Mouse (Mus musculus): ENCODE results near the gene Kifap3. TPM values are rescaled to one million over a fixed set of nuclear protein-coding genes. Genes with fewer than 3 reads are reported as not detected.

The Kifap3 gene
- polyA plus RNA-seq, 1 experiment: 8.0 TPM

- 44% methylated on average over 5 of the region's 5 CpGs for WGBS
- Histone ChIP-seq H3K27me3 (replicated peaks; ENCODE audit: control insufficient read depth, insufficient read depth, low read length) (no peaks in the 10 kb centered on the region), H3K4me1 (ENCODE audit: control insufficient read depth, insufficient read depth, low read length) (no peaks in the 10 kb centered on the region), H3K36me3 (ENCODE audit: control insufficient read depth, insufficient read depth, low read length) (no peaks in the 10 kb centered on the region), H3K4me3 (ENCODE audit: insufficient read depth, low read depth, low read length) (no peak overlapping the region), H3K27ac (ENCODE audit: insufficient read depth, low read depth, low read length) (0 out of 2 replicates have a peak overlapping the region, but pooled peaks have one; percentile 9)
- TF ChIP-seq POLR2A (IDR thresholded peaks at IDR 0.05; ENCODE audit: low read depth, low read length) (no peak), CTCF (conservative IDR thresholded peaks at IDR 0.05; ENCODE audit: insufficient read depth, insufficient read length, low read depth, low read length) (no peak)
- peak; percentile 15 for DNase-seq
These were observed 118.9 kb downstream of the Kifap3 start for GRCm38 (mm10) chr1:163898291-163898764.

GRCm38 (mm10) chr1:163899575-163899974, 120.2 kb downstream of the Kifap3 start:
- Histone ChIP-seq H3K27ac (ENCODE audit: insufficient read depth, low read depth, low read length) (no peak overlapping the region), H3K27me3 (replicated peaks; ENCODE audit: control insufficient read depth, insufficient read depth, low read length) (no peaks in the 10 kb centered on the region), H3K36me3 (ENCODE audit: control insufficient read depth, insufficient read depth, low read length) (no peaks in the 10 kb centered on the region), H3K4me1 (ENCODE audit: control insufficient read depth, insufficient read depth, low read length) (no peaks in the 10 kb centered on the region), H3K4me3 (ENCODE audit: insufficient read depth, low read depth, low read length) (no peak overlapping the region)
- TF ChIP-seq POLR2A (IDR thresholded peaks at IDR 0.05; ENCODE audit: low read depth, low read length) (no peak), CTCF (conservative IDR thresholded peaks at IDR 0.05; ENCODE audit: insufficient read depth, insufficient read length, low read depth, low read length) (no peak)
- WGBS: 95% methylated on average over 2 of the region's 2 CpGs
- DNase-seq: no peak

GRCm38 (mm10) chr1:163900168-163900567, 120.8 kb downstream of the Kifap3 start:
- Histone ChIP-seq H3K36me3 (ENCODE audit: control insufficient read depth, insufficient read depth, low read length) (no peaks in the 10 kb centered on the region), H3K27ac (ENCODE audit: insufficient read depth, low read depth, low read length) (no peak overlapping the region), H3K4me1 (ENCODE audit: control insufficient read depth, insufficient read depth, low read length) (no peaks in the 10 kb centered on the region), H3K4me3 (ENCODE audit: insufficient read depth, low read depth, low read length) (no peak overlapping the region), H3K27me3 (replicated peaks; ENCODE audit: control insufficient read depth, insufficient read depth, low read length) (no peaks in the 10 kb centered on the region)
- 80% methylated on average over 2 of the region's 2 CpGs for WGBS
- no peak for DNase-seq
- no peak for TF ChIP-seq CTCF (conservative IDR thresholded peaks at IDR 0.05; ENCODE audit: insufficient read depth, insufficient read length, low read depth, low read length)
- TF ChIP-seq POLR2A (IDR thresholded peaks at IDR 0.05; ENCODE audit: low read depth, low read length): no peak

- Histone ChIP-seq H3K4me3 (ENCODE audit: insufficient read depth, low read depth, low read length) (no peak overlapping the region), H3K27ac (ENCODE audit: insufficient read depth, low read depth, low read length) (no peak overlapping the region), H3K36me3 (ENCODE audit: control insufficient read depth, insufficient read depth, low read length) (no peaks in the 10 kb centered on the region), H3K27me3 (replicated peaks; ENCODE audit: control insufficient read depth, insufficient read depth, low read length) (no peaks in the 10 kb centered on the region), H3K4me1 (ENCODE audit: control insufficient read depth, insufficient read depth, low read length) (no peaks in the 10 kb centered on the region)
- no peak for DNase-seq
- no peak for TF ChIP-seq CTCF (conservative IDR thresholded peaks at IDR 0.05; ENCODE audit: insufficient read depth, insufficient read length, low read depth, low read length)
- no peak for TF ChIP-seq POLR2A (IDR thresholded peaks at IDR 0.05; ENCODE audit: low read depth, low read length)
- WGBS: 88% methylated on average over 3 of the region's 3 CpGs
These were observed 124.0 kb downstream of the Kifap3 start for GRCm38 (mm10) chr1:163903411-163903810.

GRCm38 (mm10) chr1:163907007-163907811, 127.8 kb downstream of the Kifap3 start:
- Histone ChIP-seq H3K4me1 (ENCODE audit: control insufficient read depth, insufficient read depth, low read length) (no peaks in the 10 kb centered on the region), H3K36me3 (ENCODE audit: control insufficient read depth, insufficient read depth, low read length) (no peaks in the 10 kb centered on the region), H3K27ac (ENCODE audit: insufficient read depth, low read depth, low read length) (no peak overlapping the region), H3K4me3 (ENCODE audit: insufficient read depth, low read depth, low read length) (no peak overlapping the region), H3K27me3 (replicated peaks; ENCODE audit: control insufficient read depth, insufficient read depth, low read length) (no peaks in the 10 kb centered on the region)
- 34% methylated on average over 4 of the region's 4 CpGs for WGBS
- TF ChIP-seq POLR2A (IDR thresholded peaks at IDR 0.05; ENCODE audit: low read depth, low read length) (no peak), CTCF (conservative IDR thresholded peaks at IDR 0.05; ENCODE audit: insufficient read depth, insufficient read length, low read depth, low read length) (no peak)
- no peak for DNase-seq

GRCm38 (mm10) chr1:163908389-163908788, 129.0 kb downstream of the Kifap3 start:
- TF ChIP-seq POLR2A (IDR thresholded peaks at IDR 0.05; ENCODE audit: low read depth, low read length) (no peak), CTCF (conservative IDR thresholded peaks at IDR 0.05; ENCODE audit: insufficient read depth, insufficient read length, low read depth, low read length) (no peak)
- Histone ChIP-seq H3K4me1 (ENCODE audit: control insufficient read depth, insufficient read depth, low read length) (no peaks in the 10 kb centered on the region), H3K4me3 (ENCODE audit: insufficient read depth, low read depth, low read length) (no peak overlapping the region), H3K27ac (ENCODE audit: insufficient read depth, low read depth, low read length) (no peak overlapping the region), H3K36me3 (ENCODE audit: control insufficient read depth, insufficient read depth, low read length) (no peaks in the 10 kb centered on the region), H3K27me3 (replicated peaks; ENCODE audit: control insufficient read depth, insufficient read depth, low read length) (no peaks in the 10 kb centered on the region)
- no peak for DNase-seq
- WGBS: 86% methylated on average over 11 of the region's 11 CpGs

- Histone ChIP-seq H3K4me3 (ENCODE audit: insufficient read depth, low read depth, low read length) (no peak overlapping the region), H3K36me3 (ENCODE audit: control insufficient read depth, insufficient read depth, low read length) (no peaks in the 10 kb centered on the region), H3K4me1 (ENCODE audit: control insufficient read depth, insufficient read depth, low read length) (no peaks in the 10 kb centered on the region), H3K27ac (ENCODE audit: insufficient read depth, low read depth, low read length) (no peak overlapping the region), H3K27me3 (replicated peaks; ENCODE audit: control insufficient read depth, insufficient read depth, low read length) (no peaks in the 10 kb centered on the region)
- DNase-seq: peak; percentile 58
- 3% methylated on average over 2 of the region's 2 CpGs for WGBS
- no peak for TF ChIP-seq POLR2A (IDR thresholded peaks at IDR 0.05; ENCODE audit: low read depth, low read length)
- no peak for TF ChIP-seq CTCF (conservative IDR thresholded peaks at IDR 0.05; ENCODE audit: insufficient read depth, insufficient read length, low read depth, low read length)
These were observed 131.0 kb downstream of the Kifap3 start for GRCm38 (mm10) chr1:163910343-163910742.

All from kidney, adult 2 months (tissue).